Mouse (Mus musculus) frontal cortex, postnatal 36 days (tissue): ENCODE results near the gene Tmed9.
A peak's percentile ranks its signal among the peaks of the same experiment; 100 is the strongest.
"Not testable (repeated sequence)": the region's sequence is repeated elsewhere in the genome, so short reads cannot be mapped to it uniquely, and the experiment has no call there.

ENCODE experiments used
- DNase-seq, 2 experiments: peaks; one replicate each; pipeline ENCODE4 v3.0.0; 2022; ENCODE audit warnings: low spot score in 2 of 2

Gene Tmed9

GRCm38 (mm10) chr13:55567949-55568348 is 5.6 kb upstream of the Tmed9 start:
- no peak for DNase-seq

DNA sequence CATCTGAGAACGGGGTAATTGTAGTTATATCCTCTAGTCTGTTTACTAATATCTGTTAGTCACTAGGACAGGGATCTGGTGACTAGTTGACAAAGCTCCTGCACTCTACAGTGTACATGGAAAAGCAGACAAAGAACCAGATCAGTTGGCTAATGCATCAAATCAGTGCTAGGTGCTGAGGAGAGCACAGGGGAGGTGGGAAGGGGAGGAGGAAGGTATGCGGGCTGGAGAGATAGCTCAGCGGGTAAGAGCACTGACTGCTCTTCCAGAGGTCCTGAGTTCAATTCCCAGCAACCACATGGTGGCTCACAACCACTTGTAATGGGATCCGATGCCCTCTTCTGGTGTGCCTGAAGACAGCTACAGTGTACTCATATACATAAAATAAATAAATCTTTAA is 5.0 kb upstream of the Tmed9 start:
- not testable (repeated sequence) for DNase-seq

GRCm38 (mm10) chr13:55569726-55570285 is 3.7 kb upstream of the Tmed9 start:
- DNase-seq: peak in 1 of 2 experiments; percentile 33

DNA sequence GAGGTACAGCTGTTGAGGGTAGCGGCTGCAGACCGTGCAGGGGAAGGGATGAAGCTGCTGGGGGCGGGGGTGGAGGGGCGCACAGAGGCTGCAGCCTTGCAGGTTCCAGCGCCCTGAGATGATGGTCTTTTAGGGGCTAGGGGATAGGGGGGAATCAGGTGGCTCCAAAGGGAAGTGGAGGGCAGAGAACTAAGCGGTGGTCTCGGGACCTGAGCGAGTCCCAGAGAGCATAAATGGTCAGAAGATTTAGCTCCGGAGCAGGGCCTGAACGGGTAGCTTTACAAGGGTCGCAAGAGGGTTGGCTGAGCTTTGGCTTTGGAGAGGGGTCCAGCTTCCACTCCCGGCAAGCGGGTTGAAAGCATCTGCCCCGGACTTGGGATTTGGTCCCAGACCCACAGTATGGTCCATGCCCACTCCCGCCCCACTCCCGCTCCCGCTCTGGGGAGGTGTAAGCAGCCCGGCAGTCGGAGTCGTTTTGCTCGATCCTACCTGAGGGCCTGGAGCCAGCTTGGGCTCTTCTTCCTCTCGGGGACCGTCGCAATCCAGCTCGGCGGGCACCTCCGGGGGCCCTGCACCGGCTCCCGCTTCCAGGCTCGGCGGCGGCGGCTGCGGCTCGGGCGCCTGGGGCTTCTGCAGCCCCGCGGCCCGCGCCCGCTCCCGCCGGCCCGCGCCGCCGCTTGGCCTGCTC is 3.1 kb upstream of the Tmed9 start:
- peak in 1 of 2 experiments; percentile 43 for DNase-seq

GRCm38 (mm10) chr13:55571027-55571751 is 2.3 kb upstream of the Tmed9 start, which contains the start of gene Fam193b:
TSS of gene Fam193b (minus strand) at chr13:55571120.
- peak; percentile 93 to 94 for DNase-seq

- no peak for DNase-seq
These were observed 1.6 kb upstream of the Tmed9 start for GRCm38 (mm10) chr13:55571977-55572376.

DNA sequence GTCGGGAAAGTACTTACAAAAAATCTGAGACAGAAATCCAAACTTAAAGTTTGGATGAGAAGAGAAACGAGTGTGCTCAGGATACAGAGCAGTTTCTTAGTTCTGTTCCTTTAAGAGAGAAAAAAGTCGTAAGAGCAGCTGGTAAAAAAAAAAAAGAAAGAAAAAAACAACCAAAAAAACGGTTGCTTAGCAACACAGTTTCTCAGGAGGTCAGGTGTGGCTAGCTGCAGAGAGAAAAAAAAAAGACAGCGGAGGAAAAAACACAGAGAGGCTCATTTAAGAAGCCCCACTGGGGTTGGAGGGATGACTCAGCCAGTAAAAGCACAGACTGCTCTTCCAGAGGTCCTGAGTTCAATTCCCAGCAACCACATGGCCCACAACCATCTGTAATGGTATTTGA is 789 bp downstream of the Tmed9 start:
- DNase-seq: no peak

- no peak for DNase-seq
These were observed 2.4 kb downstream of the Tmed9 start for GRCm38 (mm10) chr13:55575932-55576331.

GRCm38 (mm10) chr13:55576872-55577271 is 3.3 kb downstream of the Tmed9 start:
- DNase-seq: not testable (repeated sequence)

GRCm38 (mm10) chr13:55578086-55578485 is 4.6 kb downstream of the Tmed9 start:
- DNase-seq: no peak

DNA sequence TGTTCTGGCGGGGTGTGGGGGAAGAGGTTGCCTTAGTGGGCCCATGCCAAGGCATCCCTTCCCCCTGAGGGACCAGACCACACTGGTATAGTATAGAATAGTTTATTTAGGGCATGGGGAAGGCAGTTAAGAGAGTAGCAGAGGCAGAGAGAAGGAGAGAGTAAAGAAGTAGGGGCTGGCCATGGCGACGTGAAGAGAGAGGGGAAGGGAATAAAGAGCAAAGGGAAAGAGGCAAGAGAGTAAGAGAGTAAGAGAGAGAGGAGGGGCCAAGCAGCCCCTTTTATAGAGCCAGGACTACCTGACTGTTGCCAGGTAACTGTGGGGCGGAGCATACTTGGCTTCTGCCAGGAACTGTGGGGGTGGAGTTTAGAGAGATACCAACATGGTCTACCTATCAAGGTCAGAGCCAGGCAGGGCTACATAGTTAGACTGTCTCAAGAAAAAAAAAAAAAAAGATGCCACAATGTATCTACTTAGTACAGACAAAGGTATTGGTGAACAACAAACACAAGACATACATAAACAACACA is 18.5 kb downstream of the Tmed9 start:
- no peak for DNase-seq

DNA sequence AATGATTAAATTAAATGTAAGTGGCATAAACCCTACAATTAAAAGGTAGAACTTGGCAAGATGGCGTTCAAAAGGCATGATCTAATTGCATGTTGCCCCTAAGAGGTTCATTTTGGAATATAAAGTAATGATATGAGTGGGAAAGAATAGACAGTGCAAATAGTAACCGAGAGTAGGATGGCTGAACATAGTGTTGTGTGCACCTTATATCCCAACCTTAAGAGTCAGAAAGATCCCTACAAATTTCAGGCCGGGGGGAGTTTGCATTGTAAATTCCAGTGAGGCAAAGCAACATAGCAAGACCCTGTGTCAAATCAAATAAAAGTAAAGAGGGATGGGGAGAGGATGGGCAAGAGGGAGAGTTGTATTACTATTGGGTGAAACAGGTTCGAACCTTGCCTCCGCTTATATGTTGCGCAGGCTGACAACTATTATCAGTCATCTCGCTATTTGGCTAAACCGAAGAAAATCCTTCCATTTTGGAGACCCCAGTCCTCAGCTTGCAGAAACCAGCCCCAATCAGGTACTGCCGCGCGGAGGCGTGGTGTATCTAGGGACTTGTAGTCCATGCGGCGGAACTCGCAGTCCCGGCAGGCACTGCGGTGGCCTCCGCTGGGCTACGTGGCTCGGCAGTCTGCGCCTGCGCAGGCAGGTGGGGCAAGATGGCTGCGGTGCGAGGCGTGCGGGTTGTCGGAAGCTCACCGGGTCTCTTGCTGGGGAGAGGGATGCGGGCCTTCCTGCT is 19.2 kb downstream of the Tmed9 start:
- DNase-seq: peak; percentile 97 to 98

DNA sequence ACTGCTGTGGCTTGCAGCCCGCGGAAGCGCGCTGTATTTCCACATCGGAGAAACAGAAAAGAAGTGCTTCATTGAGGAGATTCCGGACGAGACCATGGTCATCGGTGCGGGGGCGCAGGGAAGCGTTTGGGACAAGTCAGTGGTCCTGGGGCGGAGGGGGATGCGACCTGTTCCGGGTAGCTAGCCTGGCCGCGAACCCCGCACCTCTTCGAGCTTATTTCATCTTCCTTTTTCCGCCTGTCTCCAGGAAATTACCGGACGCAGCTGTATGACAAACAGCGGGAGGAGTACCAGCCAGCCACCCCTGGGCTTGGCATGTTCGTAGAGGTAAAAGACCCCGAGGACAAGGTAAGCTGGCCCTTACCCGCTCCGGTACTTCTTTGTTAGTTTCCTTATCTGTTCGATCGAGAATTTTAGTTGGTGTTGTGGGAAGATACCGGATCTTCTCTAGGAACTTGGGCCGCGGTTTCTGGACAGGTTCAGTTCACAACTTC is 19.8 kb downstream of the Tmed9 start:
- DNase-seq: no peak

DNA sequence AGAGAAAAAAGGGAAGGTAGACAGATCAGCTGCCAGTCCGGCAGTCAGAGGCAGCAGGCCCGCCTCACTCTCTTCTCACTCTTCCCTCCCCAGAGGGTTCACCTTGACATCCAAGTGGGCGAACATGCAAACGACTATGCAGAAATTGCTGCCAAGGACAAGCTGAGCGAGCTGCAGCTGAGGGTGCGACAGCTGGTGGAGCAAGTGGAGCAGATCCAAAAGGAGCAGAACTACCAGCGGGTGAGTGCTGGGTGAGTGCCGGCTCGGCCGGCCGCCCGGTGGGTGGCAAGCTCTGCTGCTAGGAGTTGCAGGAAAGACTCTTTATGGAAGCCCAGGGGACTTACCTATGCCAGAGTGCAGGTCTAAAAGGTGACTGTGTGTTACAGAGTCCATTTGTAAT is 21.8 kb downstream of the Tmed9 start:
- peak; percentile 72 to 86 for DNase-seq

DNA sequence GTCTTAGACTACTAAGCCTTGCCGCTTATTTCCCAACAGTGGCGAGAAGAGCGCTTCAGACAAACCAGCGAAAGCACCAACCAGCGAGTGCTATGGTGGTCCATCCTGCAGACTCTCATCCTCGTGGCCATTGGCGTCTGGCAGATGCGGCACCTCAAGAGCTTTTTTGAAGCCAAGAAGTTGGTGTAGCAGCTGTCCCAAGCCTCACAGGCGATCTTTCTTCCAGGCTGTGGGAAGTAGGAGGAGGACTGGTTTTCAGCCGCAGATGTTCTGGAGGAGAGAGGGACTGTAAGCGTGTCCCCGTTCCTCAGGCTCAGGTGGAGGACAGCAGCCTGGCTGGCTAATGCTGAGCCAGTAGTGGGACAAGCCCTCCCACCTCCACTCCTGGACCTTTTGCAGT is 23.3 kb downstream of the Tmed9 start:
- peak in 1 of 2 experiments; percentile 55 for DNase-seq

DNA sequence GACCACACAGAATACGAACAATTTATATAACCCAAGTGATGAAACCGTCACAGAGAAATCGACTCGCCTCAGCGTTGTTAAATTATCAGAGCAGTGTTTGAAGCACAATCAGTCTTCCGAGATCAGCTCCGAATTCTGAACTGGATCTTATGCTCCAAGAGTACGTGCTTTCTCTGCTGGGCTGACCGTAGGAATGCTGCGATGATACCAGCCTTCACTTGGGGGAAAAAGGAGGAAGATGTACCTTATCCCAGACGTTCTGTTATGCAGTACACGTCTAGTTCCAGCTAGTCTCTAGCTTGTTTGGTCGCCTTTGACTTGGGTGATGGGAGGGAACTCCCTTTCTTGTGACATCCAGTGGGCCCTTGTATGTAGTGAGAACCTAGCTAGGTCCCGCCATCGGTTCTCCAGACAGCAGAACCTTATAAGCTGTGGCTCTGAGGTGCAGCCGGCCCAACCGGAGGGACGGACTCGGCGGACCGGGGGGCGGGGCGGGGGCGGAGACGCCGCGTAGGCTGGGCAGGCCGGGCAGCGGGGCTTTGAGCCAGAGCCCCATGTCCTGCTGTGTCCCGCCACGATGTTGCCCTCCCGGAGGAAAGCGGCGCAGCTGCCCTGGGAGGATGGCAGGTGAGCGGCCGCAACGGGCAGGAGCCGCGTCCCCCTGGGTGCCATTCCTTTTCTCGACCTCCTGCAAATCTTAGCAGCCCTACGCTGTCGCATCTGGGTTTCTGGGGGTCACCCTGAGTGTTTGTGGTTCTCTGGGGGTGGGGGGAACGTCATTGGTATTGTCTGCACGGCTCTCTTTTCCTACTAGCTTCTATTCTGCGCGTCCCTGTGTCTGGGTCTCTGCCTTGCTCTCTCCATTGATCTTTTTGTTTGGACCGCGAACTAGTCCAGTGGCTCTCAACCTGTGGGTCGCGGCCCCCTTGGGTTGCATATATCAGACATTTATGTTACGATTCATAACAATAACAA is 26.3 kb downstream of the Tmed9 start, which contains the start of gene B4galt7:
Gene B4galt7 (plus strand): TSS at position 331 of the 975 bp plus-strand sequence.
- peak; percentile 87 to 88 for DNase-seq

DNA sequence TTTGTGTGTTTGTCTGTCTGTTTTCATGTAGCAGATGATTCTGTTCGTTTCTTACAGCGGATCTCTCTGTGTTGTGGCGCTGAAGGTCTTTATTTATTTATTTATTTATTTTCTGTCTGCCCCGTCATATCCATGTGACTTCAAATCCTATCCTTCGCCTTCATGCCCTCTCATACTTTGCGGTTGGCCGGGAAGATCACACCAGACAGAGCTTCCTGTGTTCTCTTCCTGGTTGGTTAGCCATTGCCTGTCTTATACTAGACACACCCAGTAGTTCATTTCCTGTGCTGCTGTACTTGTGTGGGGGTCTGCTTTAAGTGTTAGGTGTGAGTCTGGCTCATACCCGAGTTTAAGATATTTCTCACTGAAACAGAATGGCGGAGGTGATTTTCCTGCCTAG is 27.1 kb downstream of the Tmed9 start:
- DNase-seq: no peak

DNA sequence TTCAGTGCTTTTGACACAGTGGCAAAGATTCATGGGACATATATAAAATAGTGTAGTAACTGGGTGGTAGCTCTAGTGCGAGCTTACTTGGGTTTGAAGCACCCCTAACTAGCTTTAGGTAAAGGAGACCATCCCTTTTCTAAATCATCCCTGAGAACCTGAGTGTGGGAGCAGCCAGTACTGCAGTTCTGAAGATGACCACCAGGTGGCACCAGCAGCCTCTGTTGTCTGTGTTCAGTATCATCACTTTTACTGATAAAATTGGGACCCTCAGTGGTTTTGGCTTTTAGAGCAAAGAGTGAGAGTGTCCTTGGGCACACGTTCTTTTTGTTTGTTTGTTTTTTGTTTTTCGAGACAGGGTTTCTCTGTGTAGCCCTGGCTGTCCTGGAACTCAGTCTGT is 28.1 kb downstream of the Tmed9 start:
- DNase-seq: peak; percentile 84 to 87

DNA sequence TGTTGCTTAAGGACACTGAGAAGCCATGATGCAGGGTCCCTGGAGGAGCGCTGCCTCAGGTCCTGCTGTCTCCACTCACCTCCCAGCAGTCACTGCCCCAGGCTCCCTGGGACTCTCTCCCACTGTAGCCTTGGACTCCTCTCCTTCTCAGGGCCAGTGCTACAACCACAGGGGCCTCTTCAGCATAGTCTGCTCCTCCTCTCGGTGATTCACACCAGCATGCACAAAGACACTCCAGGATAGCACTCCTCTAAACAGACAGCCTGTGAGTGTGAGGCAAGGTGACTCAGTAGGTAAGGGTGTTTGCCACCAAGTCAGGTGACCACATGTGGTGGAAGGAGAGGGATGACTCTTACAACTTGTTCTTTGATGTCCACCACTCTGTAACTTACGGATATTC is 31.1 kb downstream of the Tmed9 start:
- no peak for DNase-seq

GRCm38 (mm10) chr13:55606899-55607623 is 33.5 kb downstream of the Tmed9 start:
- no peak for DNase-seq
